Mouse (Mus musculus): ENCODE data around the gene Dmrta1. TPM values are rescaled to one million over a fixed set of nuclear protein-coding genes. Genes with fewer than 3 reads are reported as not detected.
A peak's percentile ranks its signal among the peaks of the same experiment; 100 is the strongest.
"Not testable (repeated sequence)": the region's sequence is repeated elsewhere in the genome, so short reads cannot be mapped to it uniquely, and the experiment has no call there.

Gene Dmrta1
- polyA plus RNA-seq, 1 experiment from 2014 or later = not detected

- Histone ChIP-seq H3K36me3 (no peaks in the 10 kb centered on the region), H3K27ac (no peak overlapping the region), H3K4me1 (no peaks in the 10 kb centered on the region), H3K4me2 (no peak overlapping the region), H3K4me3 (no peak overlapping the region), H3K27me3 (no peaks in the 10 kb centered on the region), H3K9ac (no peak overlapping the region), H3K9me3 (no peaks in the 10 kb centered on the region)
- ATAC-seq (ENCODE audit: borderline replicate concordance, extremely low read depth, low FRiP score, low TSS enrichment) = no peak
- 44% methylated on average over 5 of the region's 5 CpGs for WGBS
Measured at GRCm38 (mm10) chr4:89678713-89679112, 523 bp upstream of the Dmrta1 start.

- peak overlapping the region; percentile 24; the same call in 1 of the 2 replicates for H3K9ac ChIP-seq
- peak; percentile 65 for ATAC-seq (ENCODE audit: borderline replicate concordance, extremely low read depth, low FRiP score, low TSS enrichment)
Measured at GRCm38 (mm10) chr4:89687961-89688803, 8.9 kb downstream of the Dmrta1 start.

GRCm38 (mm10) chr4:89688804-89689497 is 9.7 kb downstream of the Dmrta1 start:
- Histone ChIP-seq H3K4me1 (peaks cover 9% of the 10 kb centered on the region; the same call in 1 of the 2 replicates), H3K9me3 (no peaks in the 10 kb centered on the region), H3K4me2 (peak overlapping the region; percentile 69), H3K36me3 (no peaks in the 10 kb centered on the region), H3K4me3 (peak overlapping the region; percentile 40), H3K27me3 (peaks cover 47% of the 10 kb centered on the region), H3K27ac (no peak overlapping the region), H3K9ac (no peak overlapping the region)
- WGBS = 3% methylated on average over 16 of the region's 16 CpGs
- ATAC-seq (ENCODE audit: borderline replicate concordance, extremely low read depth, low FRiP score, low TSS enrichment) = no peak

More at GRCm38 (mm10) chr4:89687961-89688803, 8.9 kb downstream of the Dmrta1 start:
- no peaks in the 10 kb centered on the region for H3K36me3 ChIP-seq
- H3K4me1 ChIP-seq = peaks cover 9% of the 10 kb centered on the region; the same call in 1 of the 2 replicates
- H3K27me3 ChIP-seq = peaks cover 47% of the 10 kb centered on the region
- WGBS = under 1% methylated on average over 78 of the region's 78 CpGs
- H3K9me3 ChIP-seq = no peaks in the 10 kb centered on the region
- peak overlapping the region; percentile 40 for H3K4me3 ChIP-seq
- H3K27ac ChIP-seq = no peak overlapping the region
- peak overlapping the region; percentile 69 for H3K4me2 ChIP-seq

GRCm38 (mm10) chr4:89691936-89692335 is 12.7 kb downstream of the Dmrta1 start:
- Histone ChIP-seq H3K36me3 (no peaks in the 10 kb centered on the region), H3K9ac (no peak overlapping the region), H3K4me2 (no peak overlapping the region), H3K4me1 (peaks cover 9% of the 10 kb centered on the region; the same call in 1 of the 2 replicates), H3K27me3 (peaks cover 40% of the 10 kb centered on the region), H3K27ac (no peak overlapping the region), H3K9me3 (no peaks in the 10 kb centered on the region), H3K4me3 (no peak overlapping the region)
- no peak for ATAC-seq (ENCODE audit: borderline replicate concordance, extremely low read depth, low FRiP score, low TSS enrichment)
- WGBS = 75% methylated on average over 6 of the region's 6 CpGs

- no peak for ATAC-seq (ENCODE audit: borderline replicate concordance, extremely low read depth, low FRiP score, low TSS enrichment)
- peaks cover 31% of the 10 kb centered on the region for H3K27me3 ChIP-seq
- no peak overlapping the region for H3K4me2 ChIP-seq
- H3K36me3 ChIP-seq = no peaks in the 10 kb centered on the region
- H3K4me1 ChIP-seq = peaks cover 9% of the 10 kb centered on the region; the same call in 1 of the 2 replicates
- no peak overlapping the region for H3K9ac ChIP-seq
- H3K9me3 ChIP-seq = no peaks in the 10 kb centered on the region
- 21% methylated on average over 1 of the region's 1 CpGs for WGBS
- H3K4me3 ChIP-seq = no peak overlapping the region
- no peak overlapping the region for H3K27ac ChIP-seq
Measured at GRCm38 (mm10) chr4:89692780-89693179, 13.5 kb downstream of the Dmrta1 start.

- H3K4me2 ChIP-seq = no peak overlapping the region
- no peak overlapping the region for H3K4me3 ChIP-seq
- no peak for ATAC-seq (ENCODE audit: borderline replicate concordance, extremely low read depth, low FRiP score, low TSS enrichment)
- 63% methylated on average over 5 of the region's 5 CpGs for WGBS
- peaks cover 7% of the 10 kb centered on the region; the same call in 1 of the 2 replicates for H3K27me3 ChIP-seq
- no peak overlapping the region for H3K27ac ChIP-seq
- no peaks in the 10 kb centered on the region for H3K36me3 ChIP-seq
- no peaks in the 10 kb centered on the region for H3K4me1 ChIP-seq
- no peak overlapping the region for H3K9ac ChIP-seq
- no peaks in the 10 kb centered on the region for H3K9me3 ChIP-seq
Measured at GRCm38 (mm10) chr4:89695589-89695988, 16.4 kb downstream of the Dmrta1 start.

- no peak overlapping the region for H3K4me2 ChIP-seq
Measured at GRCm38 (mm10) chr4:89697951-89698350, 18.7 kb downstream of the Dmrta1 start.

GRCm38 (mm10) chr4:89723526-89724190 is 44.4 kb downstream of the Dmrta1 start:
- not testable (repeated sequence) for H3K36me3 ChIP-seq; H3K27ac ChIP-seq; ATAC-seq (ENCODE audit: borderline replicate concordance, extremely low read depth, low FRiP score, low TSS enrichment); H3K4me2 ChIP-seq; H3K4me1 ChIP-seq; H3K4me3 ChIP-seq; H3K27me3 ChIP-seq; H3K9me3 ChIP-seq; H3K9ac ChIP-seq
- 56% methylated on average over 1 of the region's 1 CpGs for WGBS

More at GRCm38 (mm10) chr4:89697951-89698350, 18.7 kb downstream of the Dmrta1 start:
- Histone ChIP-seq H3K4me1 (no peaks in the 10 kb centered on the region), H3K4me3 (no peak overlapping the region), H3K27ac (no peak overlapping the region), H3K9me3 (no peaks in the 10 kb centered on the region), H3K9ac (no peak overlapping the region), H3K27me3 (no peaks in the 10 kb centered on the region), H3K36me3 (no peaks in the 10 kb centered on the region)
- no peak for ATAC-seq (ENCODE audit: borderline replicate concordance, extremely low read depth, low FRiP score, low TSS enrichment)

Measured in lung, embryonic 15.5 days (tissue).